Mouse (Mus musculus) lung, adult 18-20 months (tissue): ENCODE measurements around the gene Arid3a.

Source experiments
- DNase-seq, 2 experiments: peaks; one replicate each; pipeline ENCODE4 v3.0.0; 2022; ENCODE audit warnings: mixed read lengths in 2 of 2

Arid3a gene

GRCm38 (mm10) chr10:79909092-79909922 lies 17.5 kb upstream of the Arid3a start:
- no peak for DNase-seq

- DNase-seq = no peak
These were observed 16.3 kb upstream of the Arid3a start, which contains the start of gene Gm26602 for GRCm38 (mm10) chr10:79910556-79910955. TSS of gene Gm26602 (plus strand) at chr10:79910856.

- DNase-seq = no peak
These were observed 14.4 kb upstream of the Arid3a start for GRCm38 (mm10) chr10:79912412-79912811.

- DNase-seq = no peak
These were observed 12.5 kb upstream of the Arid3a start for GRCm38 (mm10) chr10:79914131-79914947.

GRCm38 (mm10) chr10:79914948-79915596 lies 11.8 kb upstream of the Arid3a start:
- peak; percentile 68 to 80 for DNase-seq

GRCm38 (mm10) chr10:79916081-79916480 lies 10.8 kb upstream of the Arid3a start:
- DNase-seq = no peak

- peak; percentile 89 to 90 for DNase-seq
These were observed 9.9 kb upstream of the Arid3a start, which contains the start of gene Kiss1r for GRCm38 (mm10) chr10:79916808-79917531. TSS of gene Kiss1r (plus strand) at chr10:79916971.

- DNase-seq = no peak
These were observed 9.2 kb upstream of the Arid3a start for GRCm38 (mm10) chr10:79917532-79918100.

GRCm38 (mm10) chr10:79918231-79919078 lies 8.4 kb upstream of the Arid3a start:
- DNase-seq = peak in 1 of 2 experiments; percentile 57

GRCm38 (mm10) chr10:79919251-79919849 lies 7.5 kb upstream of the Arid3a start:
- DNase-seq = peak in 1 of 2 experiments; percentile 57

- DNase-seq = no peak
These were observed 6.6 kb upstream of the Arid3a start for GRCm38 (mm10) chr10:79920056-79920890.

GRCm38 (mm10) chr10:79920958-79921535 lies 5.8 kb upstream of the Arid3a start, which contains the start of gene R3hdm4:
TSS of gene R3hdm4 (minus strand) at chr10:79921208.
- no peak for DNase-seq

GRCm38 (mm10) chr10:79921572-79921971 lies 5.3 kb upstream of the Arid3a start:
- DNase-seq = no peak

- DNase-seq = peak; percentile 88 to 89
These were observed 1.7 kb upstream of the Arid3a start for GRCm38 (mm10) chr10:79924998-79925784.

- DNase-seq = peak in 1 of 2 experiments; percentile 30
These were observed 905 bp upstream of the Arid3a start for GRCm38 (mm10) chr10:79925785-79926490.

- DNase-seq = peak; percentile 46 to 53
These were observed 634 bp downstream of the Arid3a start for GRCm38 (mm10) chr10:79927324-79928029.
